Mouse (Mus musculus) mouse embryonic stem cell (cell line): ENCODE results near the gene Sfxn2.
"Not testable (repeated sequence)": the region's sequence is repeated elsewhere in the genome, so short reads cannot be mapped to it uniquely, and the experiment has no call there.

ENCODE experiments used
- in situ Hi-C, 2 experiments: fragments of 300-500 bp; cut with MboI; formaldehyde crosslinking; loops; 1 replicate in 1 of 2; 3 replicates in 1 of 2; pipeline ENCODE4 v1.14.3; 2019 to 2020; ENCODE audit warnings: low sequenced_read_pairs in 2 of 2, low pct_unique_long_range_greater_than_20kb in 1 of 2, mixed read lengths in 1 of 2; ENCODE audit not compliant: unreplicated experiment in 1 of 2

Sfxn2 gene

GRCm38 (mm10) chr19:46537357-46537756 lies 35.8 kb upstream of the Sfxn2 start:
- in situ Hi-C loops = no loop called here

DNA sequence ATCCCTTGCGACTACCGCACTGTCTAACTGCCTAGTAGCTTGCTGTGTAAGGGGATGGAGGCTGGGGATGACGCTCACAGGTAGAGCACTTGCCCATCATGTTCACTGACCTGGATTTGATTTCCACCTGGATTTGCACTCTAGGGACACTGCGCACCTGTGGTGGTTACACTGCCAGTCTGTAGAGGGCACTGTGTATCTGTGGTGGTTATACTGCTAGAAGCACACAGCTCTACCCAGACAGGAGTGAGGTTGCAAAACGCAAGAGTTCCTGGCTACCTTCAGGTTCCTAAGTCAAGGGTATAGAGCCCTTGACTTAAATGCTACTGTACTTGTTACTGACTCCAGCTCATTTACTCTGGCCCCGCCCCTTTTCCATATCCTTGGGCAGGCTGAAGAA lies 35.0 kb upstream of the Sfxn2 start:
- in situ Hi-C loops = no loop called here

GRCm38 (mm10) chr19:46542750-46543149 lies 30.4 kb upstream of the Sfxn2 start:
- in situ Hi-C loops = no loop called here

DNA sequence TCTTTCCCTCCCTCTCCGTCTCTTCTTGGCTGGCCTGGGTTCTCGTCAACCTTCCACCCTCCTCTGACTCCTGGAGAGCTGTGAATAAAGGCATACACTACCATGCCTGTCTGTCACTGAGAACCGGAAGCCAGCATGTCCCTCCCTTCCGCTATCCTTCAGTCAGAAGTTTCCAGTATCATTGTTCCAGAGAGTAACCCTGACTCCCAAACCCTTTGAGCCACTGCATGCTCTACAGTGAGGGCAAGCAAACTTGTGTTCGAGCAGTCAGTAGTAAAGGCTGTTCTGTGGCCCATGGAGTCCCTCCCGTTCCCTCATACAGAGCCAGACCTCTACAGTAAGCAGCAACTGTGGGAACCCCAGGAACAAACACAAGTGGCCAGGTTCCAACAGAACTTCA lies 25.6 kb upstream of the Sfxn2 start:
- in situ Hi-C loops = no loop called here

DNA sequence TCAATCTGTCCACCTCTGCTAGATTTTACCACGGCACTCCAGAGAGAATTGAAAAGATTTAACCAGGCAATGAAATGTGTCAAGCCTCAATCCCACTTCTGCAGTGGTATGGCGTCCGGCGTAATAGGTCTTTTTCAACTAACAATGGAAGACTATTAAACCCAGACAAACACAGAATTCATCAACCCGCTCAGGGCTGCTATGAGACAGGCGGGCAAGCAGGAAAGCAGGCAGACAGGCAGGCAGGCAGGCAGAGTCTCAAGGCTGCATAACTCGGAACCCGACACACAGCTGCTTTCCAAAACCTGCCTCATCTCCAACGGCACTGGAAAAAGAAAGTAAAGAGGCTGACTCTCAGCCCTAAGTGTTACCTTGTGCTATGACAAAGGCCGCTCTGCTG lies 25.1 kb upstream of the Sfxn2 start:
- in situ Hi-C loops = no loop called here

GRCm38 (mm10) chr19:46550385-46550784 lies 22.8 kb upstream of the Sfxn2 start:
- in situ Hi-C loops = no loop called here

DNA sequence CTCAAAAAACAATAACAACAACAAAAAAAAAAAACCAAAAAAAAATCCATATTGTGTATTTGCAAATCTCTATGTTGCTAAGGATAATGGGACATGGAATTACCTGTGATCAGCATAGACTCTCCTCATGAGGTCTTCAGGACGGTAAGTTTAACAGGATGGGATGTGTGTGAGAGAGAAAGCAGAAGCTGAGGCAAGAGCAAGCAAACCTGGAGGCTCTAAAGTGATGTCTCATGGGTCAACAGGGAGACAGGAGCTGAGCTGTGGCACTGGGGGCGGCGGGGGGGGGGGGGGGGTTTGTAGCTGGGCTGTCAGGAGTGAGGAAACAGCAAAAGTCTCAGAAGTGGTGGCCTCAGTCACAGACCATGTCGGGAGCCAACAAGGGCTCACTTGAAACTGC lies 20.7 kb upstream of the Sfxn2 start:
- in situ Hi-C loops = no loop called here

DNA sequence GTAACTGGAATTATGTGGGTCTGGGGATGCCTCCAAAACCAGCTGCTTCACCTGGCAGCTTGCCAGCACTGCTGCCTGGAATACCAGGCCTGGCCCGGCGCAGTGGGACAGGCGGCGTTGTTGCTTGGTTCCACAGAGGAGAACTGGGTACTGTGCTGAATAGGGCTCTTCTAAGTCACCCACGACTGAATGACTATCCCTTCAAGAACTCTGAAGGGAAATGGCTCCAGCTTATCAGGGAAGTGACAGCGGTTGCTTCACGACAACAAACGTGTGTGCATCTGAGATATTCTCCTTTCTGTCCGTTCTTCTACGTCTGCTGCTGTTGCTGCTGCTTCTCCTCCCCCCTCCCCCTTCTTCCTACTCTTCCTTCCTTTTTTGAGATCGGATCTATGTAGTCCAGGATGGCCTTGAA lies 19.6 kb upstream of the Sfxn2 start:
- in situ Hi-C loops = no loop called here

DNA sequence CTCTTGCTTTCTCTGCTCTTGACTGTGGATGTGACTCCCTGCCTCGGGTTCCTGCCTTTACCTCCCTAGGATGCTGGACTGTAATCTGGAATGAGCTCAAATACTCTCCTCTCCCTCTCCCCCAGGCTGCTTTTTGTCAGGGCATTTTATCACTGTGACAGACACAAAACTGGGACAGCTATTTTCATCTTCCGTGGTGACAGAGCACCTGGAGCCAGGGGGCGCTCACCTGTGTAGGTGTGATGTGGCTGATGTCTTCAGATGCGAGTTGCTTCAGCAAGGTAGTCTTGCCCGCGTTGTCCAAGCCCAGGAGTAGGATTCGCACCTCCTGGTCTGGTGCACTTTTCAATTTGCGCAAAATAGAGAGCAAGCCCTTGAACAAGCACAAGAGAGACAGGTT lies 15.2 kb upstream of the Sfxn2 start:
- in situ Hi-C loops = no loop called here

DNA sequence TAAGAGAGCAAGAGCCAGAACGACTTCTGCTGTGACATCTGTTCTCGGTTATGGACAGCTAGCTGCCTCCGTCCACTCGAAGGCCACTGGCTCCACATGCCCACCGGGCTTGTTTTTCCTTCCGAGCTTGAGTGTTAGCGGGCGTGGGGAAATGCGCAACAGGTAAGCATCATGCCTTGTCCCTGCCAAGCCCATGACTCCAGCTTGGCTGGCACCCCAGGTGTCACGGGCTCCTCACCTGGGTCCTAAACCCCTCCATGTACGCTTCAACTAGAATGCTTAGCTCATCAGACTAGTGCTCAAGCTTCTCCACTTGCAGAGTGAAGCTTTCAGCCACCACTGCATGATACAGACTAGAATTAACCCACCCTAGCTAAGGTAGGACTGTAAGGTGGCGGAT lies 14.5 kb upstream of the Sfxn2 start:
- in situ Hi-C loops = no loop called here

DNA sequence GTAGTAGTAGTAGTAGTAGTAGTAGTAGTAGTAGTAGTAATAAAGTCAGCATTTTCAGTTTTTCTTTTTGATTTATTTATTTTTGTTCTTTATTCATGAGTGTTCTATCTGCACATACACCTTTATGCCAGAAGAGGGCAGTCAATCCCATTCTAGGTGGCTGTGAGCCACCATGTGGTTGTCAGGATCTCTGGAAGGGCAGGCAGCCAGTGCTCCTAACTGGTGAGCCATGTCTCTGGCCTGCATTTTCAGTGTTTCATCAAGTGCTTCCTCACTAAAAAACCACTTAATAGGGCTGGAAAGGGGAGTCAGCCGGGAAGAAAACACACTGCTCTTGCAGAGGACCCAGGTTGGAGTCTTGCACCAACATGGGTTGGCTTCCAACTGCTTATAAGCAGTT lies 11.0 kb upstream of the Sfxn2 start:
- in situ Hi-C loops = no loop called here

DNA sequence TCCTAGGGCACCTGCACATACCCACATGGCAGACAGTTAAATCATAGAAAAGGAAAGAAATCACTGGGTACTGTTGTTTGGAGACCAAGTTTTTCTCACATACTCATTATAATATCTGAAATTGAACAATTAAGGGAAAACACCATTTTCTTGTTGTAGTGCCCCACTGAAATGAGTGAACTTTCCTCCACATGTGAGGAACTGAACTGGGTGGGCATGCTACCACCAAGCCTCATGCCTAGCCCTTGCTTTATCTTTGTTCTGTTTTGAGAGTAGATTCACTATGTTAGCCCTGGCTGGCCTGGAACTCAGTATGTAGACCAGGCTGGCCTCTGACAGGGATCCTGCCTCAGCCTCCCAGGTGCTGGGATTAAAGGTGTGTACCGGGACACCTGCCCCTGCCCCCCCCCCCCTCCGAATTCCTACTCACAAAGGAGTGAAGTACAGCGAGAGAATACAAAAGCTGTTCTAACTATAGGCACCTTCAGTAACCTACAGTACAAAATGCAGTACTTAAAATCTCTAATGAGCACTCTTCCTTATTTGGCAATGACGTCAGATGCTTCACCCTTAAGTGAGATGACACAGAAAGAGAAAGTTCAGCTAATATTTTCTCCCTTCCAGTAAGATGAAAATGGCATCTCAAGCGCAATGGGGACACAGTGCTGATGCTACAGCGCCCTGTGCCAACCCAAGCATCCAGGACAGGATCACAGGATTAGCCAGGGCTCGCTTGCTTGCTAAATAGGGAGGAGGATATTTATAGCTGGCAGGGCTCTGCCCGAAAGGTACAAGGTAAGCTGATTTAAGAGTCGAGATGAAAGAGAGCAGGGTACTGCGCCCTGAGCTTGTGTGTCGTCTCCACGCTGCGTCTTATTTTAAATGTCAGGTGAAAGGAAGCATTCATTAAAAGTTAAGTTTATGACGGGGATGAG lies 10.3 kb upstream of the Sfxn2 start:
- in situ Hi-C loops = no loop called here

- in situ Hi-C loops = no loop called here
Measured at GRCm38 (mm10) chr19:46563603-46564002, 9.6 kb upstream of the Sfxn2 start.

DNA sequence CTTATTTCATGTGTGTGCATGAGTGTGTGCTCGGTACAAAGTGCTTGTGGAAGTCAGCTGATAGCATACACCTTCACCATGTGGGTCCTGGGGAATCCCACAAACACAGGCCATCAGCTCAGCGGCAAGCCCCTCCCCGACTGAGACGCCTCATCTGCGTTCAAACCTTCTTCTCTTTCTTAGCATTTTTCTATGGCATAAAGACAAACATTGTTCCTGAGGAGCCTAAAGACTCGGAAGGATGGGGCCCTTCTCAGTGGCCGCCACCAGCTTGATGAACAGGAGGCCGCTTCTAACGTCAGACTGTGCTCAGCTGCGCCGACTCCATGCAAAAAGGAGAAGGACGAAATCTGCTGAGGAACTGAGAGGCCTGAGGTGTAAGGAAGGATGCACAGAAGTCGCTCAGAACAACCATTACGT lies 9.1 kb upstream of the Sfxn2 start:
- in situ Hi-C loops = no loop called here

GRCm38 (mm10) chr19:46571211-46571877 lies 1.8 kb upstream of the Sfxn2 start:
- in situ Hi-C loops = not testable (repeated sequence)

- in situ Hi-C loops = no loop called here
Measured at GRCm38 (mm10) chr19:46571878-46572244, 1.3 kb upstream of the Sfxn2 start.

- in situ Hi-C loops = no loop called here
Measured at GRCm38 (mm10) chr19:46572548-46572947, 617 bp upstream of the Sfxn2 start.

DNA sequence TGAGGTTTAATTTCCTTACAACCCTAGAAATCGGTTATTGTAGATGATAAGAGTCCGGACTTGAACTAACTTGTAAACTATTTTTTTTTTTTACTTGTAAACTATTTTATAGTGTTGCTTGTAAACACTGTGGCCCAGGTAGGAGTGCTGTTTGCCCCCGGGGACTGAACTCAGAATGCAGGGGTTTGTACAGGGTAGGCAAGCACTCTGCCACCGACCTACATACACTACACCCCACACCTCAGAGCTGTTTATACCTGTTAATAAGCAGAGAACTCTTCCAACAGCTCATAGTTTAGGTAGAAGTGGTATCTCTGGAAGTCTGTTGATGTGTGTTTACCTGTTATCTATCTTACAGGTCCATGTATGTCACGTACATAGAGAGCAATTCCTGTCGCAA lies 825 bp downstream of the Sfxn2 start:
- in situ Hi-C loops = no loop called here

DNA sequence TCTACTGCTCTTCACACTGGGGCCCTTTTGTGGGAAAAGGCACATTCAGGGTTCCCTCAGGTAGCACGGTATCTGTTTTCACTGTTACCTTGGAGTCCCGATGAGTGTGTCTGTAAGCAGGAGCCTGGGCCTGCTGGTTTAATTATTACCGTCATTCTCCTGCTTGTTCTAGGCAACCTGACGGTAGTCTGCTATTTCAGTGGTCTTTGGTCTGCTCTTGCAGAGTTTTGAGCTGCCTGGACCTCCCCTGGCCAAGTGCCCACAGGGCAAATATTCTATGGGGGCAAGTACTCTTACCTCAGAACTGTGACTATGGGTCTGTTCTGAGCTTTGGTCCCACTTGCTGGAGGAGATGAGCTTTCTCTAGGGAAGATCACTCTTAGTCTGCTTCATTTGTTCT lies 2.0 kb downstream of the Sfxn2 start:
- in situ Hi-C loops = no loop called here
